Mouse (Mus musculus) E14TG2a.4 (cell line): ENCODE data around the gene Tnk2.

ENCODE experiments used
- H3K27me3 ChIP-seq: 2 replicates; pipeline ENCODE4 v1.6.1; 2014; ENCODE audit warnings: low read length, control low read depth; ENCODE audit not compliant: insufficient read depth
- H3K36me3 ChIP-seq: 2 replicates; pipeline ENCODE4 v1.6.1; 2014; ENCODE audit warnings: low read length, control low read depth; ENCODE audit not compliant: insufficient read depth
- H3K4me1 ChIP-seq: replicated peaks from 2 replicates; pipeline ENCODE4 v1.6.1; 2014; ENCODE audit warnings: low read depth, low read length, control low read depth
- H3K4me3 ChIP-seq: replicated peaks from 2 replicates; pipeline ENCODE4 v1.5.1; 2014; ENCODE audit warnings: mild to moderate bottlenecking, low read length
- H3K9me3 ChIP-seq: 2 replicates; pipeline ENCODE4 v1.6.1; 2014; ENCODE audit warnings: low read length, control low read depth
- CTCF ChIP-seq: conservative IDR thresholded peaks from 2 replicates; pipeline ENCODE4 v1.5.1; 2014; ENCODE audit warnings: low read length
- NANOG ChIP-seq: IDR thresholded peaks from 2 replicates; pipeline ENCODE4 v1.6.1; 2014; ENCODE audit warnings: borderline replicate concordance, low read length, mixed read lengths
- POU5F1 ChIP-seq: IDR thresholded peaks from 2 replicates; pipeline ENCODE4 v1.6.1; 2014; ENCODE audit warnings: low read length, borderline replicate concordance

The Tnk2 gene

DNA sequence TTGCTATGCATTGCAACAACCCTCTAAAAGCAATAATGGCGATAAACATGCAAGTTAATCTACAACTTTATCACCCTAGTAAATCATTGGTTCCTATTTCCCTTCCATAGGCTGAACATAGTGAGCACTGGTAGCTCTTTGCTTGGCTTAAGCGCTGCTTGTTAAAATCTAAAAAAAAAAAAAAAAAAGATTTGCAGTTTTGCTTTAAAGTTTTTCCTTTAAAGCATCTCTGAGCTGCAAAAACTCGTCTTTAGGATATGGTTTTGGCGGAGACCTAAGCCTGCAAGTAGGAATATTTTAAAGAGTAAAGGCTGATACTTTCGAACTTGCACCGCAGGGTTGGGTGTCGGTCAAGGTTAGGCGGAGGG lies 35.3 kb upstream of the Tnk2 start:
- H3K4me3 ChIP-seq: peak overlapping the region; percentile 99
- peaks cover 54% of the 10 kb centered on the region for H3K4me1 ChIP-seq
- no peaks in the 10 kb centered on the region for H3K27me3 ChIP-seq
- H3K36me3 ChIP-seq: peaks cover 34% of the 10 kb centered on the region
- H3K9me3 ChIP-seq: no peaks in the 10 kb centered on the region
- no peak for TF ChIP-seq POU5F1
- no peak for TF ChIP-seq CTCF
- no peak for TF ChIP-seq NANOG

DNA sequence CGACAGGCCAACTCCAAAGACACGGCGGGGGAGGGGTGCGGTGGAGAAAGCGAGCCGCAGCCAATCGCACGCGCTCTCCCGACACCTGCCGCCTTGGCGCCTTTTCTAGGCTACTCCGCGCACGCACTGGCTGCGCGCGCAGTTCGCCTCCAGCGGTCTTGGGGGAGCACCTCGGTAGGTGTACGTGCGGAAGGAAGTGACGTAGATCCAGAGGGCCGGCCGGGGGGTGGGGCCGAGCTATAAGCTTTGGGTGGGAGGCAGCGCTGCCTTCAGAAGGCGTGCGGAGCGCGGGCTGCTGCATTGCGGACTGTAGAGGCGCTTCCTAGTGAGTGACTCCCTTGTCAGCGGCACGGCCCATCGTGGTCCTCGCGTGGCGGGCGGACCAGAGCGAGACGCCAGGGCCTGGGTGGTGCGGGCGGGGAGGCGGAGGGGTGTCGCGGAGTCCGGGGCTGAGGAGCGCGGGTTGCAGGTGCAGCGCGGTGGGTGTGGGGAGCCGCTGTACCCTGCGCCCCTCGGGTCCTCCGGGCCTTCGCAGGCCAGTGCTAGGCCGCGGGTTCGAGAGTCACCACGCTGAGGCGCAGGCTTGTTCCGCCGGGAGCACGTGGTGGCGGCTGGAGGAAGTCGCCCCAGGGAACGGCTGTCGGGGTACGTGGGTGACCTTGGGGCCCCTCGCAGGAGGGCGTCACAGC lies 34.8 kb upstream of the Tnk2 start, which contains the start of gene Tfrc:
Gene Tfrc (plus strand): TSS at position 209 of the 689 bp plus-strand sequence.
- TF ChIP-seq CTCF (no peak), NANOG (no peak), POU5F1 (no peak)
- Histone ChIP-seq H3K9me3 (no peaks in the 10 kb centered on the region), H3K36me3 (peaks cover 40% of the 10 kb centered on the region), H3K4me3 (peak within 1 kb of the TSS; percentile 99), H3K4me1 (peaks cover 57% of the 10 kb centered on the region), H3K27me3 (no peaks in the 10 kb centered on the region)

DNA sequence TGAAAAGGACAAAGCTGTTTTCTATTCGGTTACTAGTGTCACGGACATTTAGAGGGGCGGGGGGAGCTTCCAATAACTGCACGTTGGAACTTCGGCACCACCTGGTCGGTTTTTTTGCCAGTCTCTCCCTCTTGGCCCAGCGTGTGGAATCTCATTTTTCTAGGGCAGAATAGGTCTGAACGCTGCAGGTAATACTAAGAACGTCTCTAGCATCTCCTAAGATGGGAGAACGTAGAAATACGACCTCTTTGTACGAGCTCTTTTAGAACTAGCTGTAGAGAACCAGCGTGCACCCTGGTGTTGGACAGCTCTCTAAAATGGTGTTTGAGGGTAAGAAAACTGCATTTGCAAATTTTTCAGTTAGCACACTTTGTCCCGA lies 34.3 kb upstream of the Tnk2 start:
- Histone ChIP-seq H3K9me3 (no peaks in the 10 kb centered on the region), H3K27me3 (no peaks in the 10 kb centered on the region), H3K4me3 (peak overlapping the region; percentile 99), H3K36me3 (peaks cover 45% of the 10 kb centered on the region), H3K4me1 (peaks cover 58% of the 10 kb centered on the region)
- no peak for TF ChIP-seq POU5F1
- no peak for TF ChIP-seq CTCF
- no peak for TF ChIP-seq NANOG

DNA sequence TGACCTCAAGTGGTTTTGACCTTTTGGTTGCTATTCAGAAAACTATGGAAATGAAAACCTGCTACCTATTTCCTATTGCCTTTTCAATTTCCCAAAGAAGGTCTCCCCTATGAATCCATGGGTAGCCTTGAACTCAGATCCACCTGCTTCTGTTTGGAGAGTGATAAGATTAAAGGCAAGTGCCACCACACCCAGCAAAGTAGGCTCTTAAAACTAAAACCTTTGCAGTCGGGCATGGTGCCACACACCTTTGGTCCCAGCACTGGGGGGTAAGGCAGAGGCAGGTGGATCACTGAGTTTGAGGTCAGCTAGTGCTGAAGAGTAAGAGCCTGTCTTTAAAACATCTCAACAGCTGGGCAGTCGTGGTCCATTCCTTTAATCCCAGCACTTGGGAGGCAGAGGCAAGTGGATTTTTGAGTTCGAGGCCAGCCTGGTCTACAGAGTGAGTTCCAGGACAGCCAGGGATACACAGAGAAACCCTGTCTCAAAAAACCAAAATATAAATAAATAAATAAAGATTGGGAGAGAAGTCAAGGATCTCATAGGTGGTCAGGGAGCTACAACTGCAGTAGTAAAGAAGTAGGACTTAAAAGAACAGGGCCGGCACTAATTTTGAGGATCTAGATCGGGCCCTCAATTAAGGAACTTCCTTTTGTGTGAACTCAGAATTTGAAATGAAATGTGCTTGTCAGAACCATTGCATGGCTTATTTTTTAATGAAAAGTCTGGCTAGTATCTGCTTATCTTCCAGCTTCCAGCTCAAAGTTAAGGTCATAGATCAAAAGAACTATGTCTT lies 33.0 kb upstream of the Tnk2 start:
- Histone ChIP-seq H3K36me3 (peaks cover 58% of the 10 kb centered on the region), H3K4me1 (peaks cover 60% of the 10 kb centered on the region), H3K27me3 (no peaks in the 10 kb centered on the region), H3K9me3 (no peaks in the 10 kb centered on the region), H3K4me3 (peak overlapping the region; percentile 99)
- TF ChIP-seq NANOG (no peak), POU5F1 (no peak), CTCF (no peak)

GRCm38 (mm10) chr16:32612052-32612451 lies 31.6 kb upstream of the Tnk2 start:
- Histone ChIP-seq H3K36me3 (peaks cover 72% of the 10 kb centered on the region), H3K4me3 (peak overlapping the region; percentile 99), H3K9me3 (no peaks in the 10 kb centered on the region), H3K4me1 (peaks cover 54% of the 10 kb centered on the region), H3K27me3 (no peaks in the 10 kb centered on the region)
- no peak for TF ChIP-seq NANOG
- TF ChIP-seq POU5F1: no peak

GRCm38 (mm10) chr16:32613269-32613834 lies 30.3 kb upstream of the Tnk2 start:
- TF ChIP-seq CTCF (no peak), POU5F1 (no peak), NANOG (no peak)
- H3K27me3 ChIP-seq: no peaks in the 10 kb centered on the region
- H3K4me3 ChIP-seq: no peak overlapping the region
- H3K9me3 ChIP-seq: no peaks in the 10 kb centered on the region
- peaks cover 41% of the 10 kb centered on the region for H3K4me1 ChIP-seq
- H3K36me3 ChIP-seq: peaks cover 85% of the 10 kb centered on the region

- no peak overlapping the region for H3K4me3 ChIP-seq
These were observed 29.6 kb upstream of the Tnk2 start for GRCm38 (mm10) chr16:32614047-32614446.

GRCm38 (mm10) chr16:32618946-32619345 lies 24.7 kb upstream of the Tnk2 start:
- H3K4me1 ChIP-seq: 0 out of 2 replicates have a peak, but pooled peaks cover 3% of the 10 kb centered on the region
- TF ChIP-seq POU5F1 (no peak), CTCF (no peak), NANOG (no peak)
- no peaks in the 10 kb centered on the region for H3K9me3 ChIP-seq
- no peak overlapping the region for H3K4me3 ChIP-seq
- H3K27me3 ChIP-seq: no peaks in the 10 kb centered on the region
- H3K36me3 ChIP-seq: peaks cover 98% of the 10 kb centered on the region

More at GRCm38 (mm10) chr16:32614047-32614446, 29.6 kb upstream of the Tnk2 start:
- H3K9me3 ChIP-seq: no peaks in the 10 kb centered on the region
- peaks cover 40% of the 10 kb centered on the region for H3K4me1 ChIP-seq
- H3K27me3 ChIP-seq: no peaks in the 10 kb centered on the region
- H3K36me3 ChIP-seq: peaks cover 92% of the 10 kb centered on the region
- TF ChIP-seq NANOG (no peak), CTCF (peak; percentile 11; the same call in 1 of the 2 replicates)
